Mouse (Mus musculus): ENCODE results near the gene Tex10. TPM values are rescaled to one million over a fixed set of nuclear protein-coding genes. Genes with fewer than 3 reads are reported as not detected.
"Not testable (repeated sequence)": the region's sequence is repeated elsewhere in the genome, so short reads cannot be mapped to it uniquely, and the experiment has no call there.

The Tex10 gene
- polyA plus RNA-seq, 1 experiment from 2014 or later, result 45.5 TPM

- H3K27me3 ChIP-seq (replicated peaks; ENCODE audit: control insufficient read depth, insufficient read depth, low read length), result no peaks in the 10 kb centered on the region
- ATAC-seq, result no peak
- no peak overlapping the region for H3K27ac ChIP-seq (ENCODE audit: low read length)
- no peak overlapping the region for H3K4me2 ChIP-seq (ENCODE audit: low read length)
- no peaks in the 10 kb centered on the region for H3K4me1 ChIP-seq (replicated peaks; ENCODE audit: control insufficient read depth, insufficient read depth, low read length)
- no peak overlapping the region for H3K4me3 ChIP-seq (replicated peaks; ENCODE audit: low read length)
- H3K36me3 ChIP-seq (ENCODE audit: control insufficient read depth, insufficient read depth), result no peaks in the 10 kb centered on the region
- H3K9ac ChIP-seq (replicated peaks; ENCODE audit: low read depth, low read length), result no peak overlapping the region
- 95% methylated on average over 8 of the region's 8 CpGs for WGBS
- no peaks in the 10 kb centered on the region for H3K9me3 ChIP-seq (ENCODE audit: control insufficient read depth, low read length)
Observed at GRCm38 (mm10) chr4:48413473-48413872, 59.8 kb downstream of the Tex10 start.

- no peak overlapping the region for H3K27ac ChIP-seq (ENCODE audit: low read length)
- 49% methylated on average over 18 of the region's 18 CpGs for WGBS
- peak; percentile 65 for ATAC-seq
- H3K4me1 ChIP-seq (replicated peaks; ENCODE audit: control insufficient read depth, insufficient read depth, low read length), result no peaks in the 10 kb centered on the region
- no peaks in the 10 kb centered on the region for H3K27me3 ChIP-seq (replicated peaks; ENCODE audit: control insufficient read depth, insufficient read depth, low read length)
- no peaks in the 10 kb centered on the region for H3K36me3 ChIP-seq (ENCODE audit: control insufficient read depth, insufficient read depth)
- H3K4me2 ChIP-seq (ENCODE audit: low read length), result 0 out of 2 replicates have a peak overlapping the region, but pooled peaks have one; percentile 0
- no peak overlapping the region for H3K9ac ChIP-seq (replicated peaks; ENCODE audit: low read depth, low read length)
- H3K9me3 ChIP-seq (ENCODE audit: control insufficient read depth, low read length), result no peaks in the 10 kb centered on the region
- no peak overlapping the region for H3K4me3 ChIP-seq (replicated peaks; ENCODE audit: low read length)
Observed at GRCm38 (mm10) chr4:48407350-48408039, 65.8 kb downstream of the Tex10 start.

- not testable (repeated sequence) for H3K9me3 ChIP-seq (ENCODE audit: control insufficient read depth, low read length); H3K4me3 ChIP-seq (replicated peaks; ENCODE audit: low read length); H3K4me1 ChIP-seq (replicated peaks; ENCODE audit: control insufficient read depth, insufficient read depth, low read length); H3K27ac ChIP-seq (ENCODE audit: low read length); H3K27me3 ChIP-seq (replicated peaks; ENCODE audit: control insufficient read depth, insufficient read depth, low read length); H3K36me3 ChIP-seq (ENCODE audit: control insufficient read depth, insufficient read depth); H3K9ac ChIP-seq (replicated peaks; ENCODE audit: low read depth, low read length); ATAC-seq; H3K4me2 ChIP-seq (ENCODE audit: low read length)
- 91% methylated on average over 8 of the region's 10 CpGs for WGBS
Observed at GRCm38 (mm10) chr4:48405724-48406491, 67.4 kb downstream of the Tex10 start.

- Histone ChIP-seq H3K36me3 (ENCODE audit: control insufficient read depth, insufficient read depth) (no peaks in the 10 kb centered on the region), H3K27me3 (replicated peaks; ENCODE audit: control insufficient read depth, insufficient read depth, low read length) (no peaks in the 10 kb centered on the region), H3K9me3 (ENCODE audit: control insufficient read depth, low read length) (no peaks in the 10 kb centered on the region), H3K4me2 (ENCODE audit: low read length) (no peak overlapping the region), H3K9ac (replicated peaks; ENCODE audit: low read depth, low read length) (no peak overlapping the region), H3K4me3 (replicated peaks; ENCODE audit: low read length) (no peak overlapping the region), H3K4me1 (replicated peaks; ENCODE audit: control insufficient read depth, insufficient read depth, low read length) (no peaks in the 10 kb centered on the region), H3K27ac (ENCODE audit: low read length) (no peak overlapping the region)
- 70% methylated on average over 16 of the region's 16 CpGs for WGBS
- ATAC-seq, result no peak
Observed at GRCm38 (mm10) chr4:48403066-48403640, 70.1 kb downstream of the Tex10 start.

GRCm38 (mm10) chr4:48396949-48397348 is 76.3 kb downstream of the Tex10 start:
- WGBS, result 97% methylated on average over 3 of the region's 3 CpGs
- ATAC-seq, result no peak
- Histone ChIP-seq H3K27me3 (replicated peaks; ENCODE audit: control insufficient read depth, insufficient read depth, low read length) (no peaks in the 10 kb centered on the region), H3K36me3 (ENCODE audit: control insufficient read depth, insufficient read depth) (no peaks in the 10 kb centered on the region), H3K9ac (replicated peaks; ENCODE audit: low read depth, low read length) (no peak overlapping the region), H3K4me3 (replicated peaks; ENCODE audit: low read length) (no peak overlapping the region), H3K9me3 (ENCODE audit: control insufficient read depth, low read length) (no peaks in the 10 kb centered on the region), H3K4me2 (ENCODE audit: low read length) (no peak overlapping the region), H3K27ac (ENCODE audit: low read length) (no peak overlapping the region), H3K4me1 (replicated peaks; ENCODE audit: control insufficient read depth, insufficient read depth, low read length) (no peaks in the 10 kb centered on the region)

- WGBS, result 83% methylated on average over 5 of the region's 5 CpGs
Observed at GRCm38 (mm10) chr4:48382506-48382905, 90.8 kb downstream of the Tex10 start.

GRCm38 (mm10) chr4:48380940-48381339 is 92.3 kb downstream of the Tex10 start:
- no peak overlapping the region for H3K4me2 ChIP-seq (ENCODE audit: low read length)
- no peak overlapping the region for H3K27ac ChIP-seq (ENCODE audit: low read length)
- H3K27me3 ChIP-seq (replicated peaks; ENCODE audit: control insufficient read depth, insufficient read depth, low read length), result no peaks in the 10 kb centered on the region
- H3K9me3 ChIP-seq (ENCODE audit: control insufficient read depth, low read length), result no peaks in the 10 kb centered on the region
- H3K36me3 ChIP-seq (ENCODE audit: control insufficient read depth, insufficient read depth), result no peaks in the 10 kb centered on the region
- H3K9ac ChIP-seq (replicated peaks; ENCODE audit: low read depth, low read length), result no peak overlapping the region
- ATAC-seq, result peak; percentile 70
- H3K4me1 ChIP-seq (replicated peaks; ENCODE audit: control insufficient read depth, insufficient read depth, low read length), result no peaks in the 10 kb centered on the region
- 2% methylated on average over 2 of the region's 2 CpGs for WGBS
- H3K4me3 ChIP-seq (replicated peaks; ENCODE audit: low read length), result no peak overlapping the region

More at GRCm38 (mm10) chr4:48382506-48382905, 90.8 kb downstream of the Tex10 start:
- Histone ChIP-seq H3K36me3 (ENCODE audit: control insufficient read depth, insufficient read depth) (no peaks in the 10 kb centered on the region), H3K27me3 (replicated peaks; ENCODE audit: control insufficient read depth, insufficient read depth, low read length) (no peaks in the 10 kb centered on the region), H3K9ac (replicated peaks; ENCODE audit: low read depth, low read length) (no peak overlapping the region), H3K27ac (ENCODE audit: low read length) (no peak overlapping the region), H3K4me2 (ENCODE audit: low read length) (no peak overlapping the region), H3K9me3 (ENCODE audit: control insufficient read depth, low read length) (no peaks in the 10 kb centered on the region), H3K4me1 (replicated peaks; ENCODE audit: control insufficient read depth, insufficient read depth, low read length) (no peaks in the 10 kb centered on the region), H3K4me3 (replicated peaks; ENCODE audit: low read length) (no peak overlapping the region)
- no peak for ATAC-seq

Other genes starting within 250 kb of the Tex10 start
- 65.4 and 76.3 TPM in 2 replicates for gene Erp44, start 193.9 kb downstream of the Tex10 start, polyA plus RNA-seq (2015; fragmentation: Nextera tagmentation; extraction: Ambion mirVana)
- gene Invs, start 193.7 kb downstream of the Tex10 start, polyA plus RNA-seq (2015; fragmentation: Nextera tagmentation; extraction: Ambion mirVana), result 6.8 and 9.3 TPM in 2 replicates
- gene Msantd3, start 66.5 kb upstream of the Tex10 start, polyA plus RNA-seq (2015; fragmentation: Nextera tagmentation; extraction: Ambion mirVana), result 38.6 and 45.5 TPM in 2 replicates
- gene Tmeff1, start 111.7 kb upstream of the Tex10 start, polyA plus RNA-seq (2015; fragmentation: Nextera tagmentation; extraction: Ambion mirVana), result 205 and 213 TPM in 2 replicates
- gene Cavin4, start 190.1 kb upstream of the Tex10 start, polyA plus RNA-seq (2015; fragmentation: Nextera tagmentation; extraction: Ambion mirVana), result 1.1 and 1.4 TPM in 2 replicates

Measured in forebrain, embryonic 16.5 days (tissue).